Mouse (Mus musculus): Measurements from ENCODE around the gene Prkaa2.
A peak's percentile ranks its signal among the peaks of the same experiment; 100 is the strongest.

DNA sequence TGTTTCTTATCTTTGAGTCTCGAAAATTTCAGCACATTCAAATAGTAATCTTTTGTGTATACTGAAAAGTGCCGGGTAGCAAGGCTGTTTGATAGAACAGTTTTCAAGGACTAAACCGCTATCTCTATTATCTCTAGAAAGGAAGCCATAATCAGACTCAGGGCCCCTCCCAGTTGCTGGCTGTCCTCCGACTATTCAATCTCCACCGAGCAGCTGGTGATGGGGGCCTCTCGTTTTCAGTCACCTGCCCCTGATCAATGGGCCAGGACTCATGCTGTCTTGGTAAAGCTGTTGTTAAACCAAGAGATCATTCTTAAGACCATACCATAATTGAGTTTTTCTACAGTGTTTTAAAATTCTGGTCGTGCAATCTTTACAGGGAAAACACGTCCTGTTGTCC is 105.6 kb downstream of the Prkaa2 start:
- TF ChIP-seq CTCF (IDR thresholded peaks at IDR 0.05 in 2 of 3, conservative IDR thresholded peaks at IDR 0.05 in 1 of 3; ENCODE audit: control insufficient read depth in 1 of 3, insufficient read depth in 1 of 3, low read depth in 2 of 3, low read length in 3 of 3, poor library complexity in 1 of 3, severe bottlenecking in 1 of 3), result no peak
- no peak for TF ChIP-seq MXI1 (IDR thresholded peaks at IDR 0.05; ENCODE audit: low read depth, low read length)
- TF ChIP-seq TAL1 (IDR thresholded peaks at IDR 0.05; ENCODE audit: low read length), result peak; percentile 58; the same call in 1 of the 2 replicates
